Mouse (Mus musculus): ENCODE measurements around the gene Mfsd11. TPM values are rescaled to one million over a fixed set of nuclear protein-coding genes. Genes with fewer than 3 reads are reported as not detected.

Mfsd11 gene
- total and polyA plus RNA-seq, 3 experiments: 25.4 to 25.7 TPM; not detected in 1

GRCm38 (mm10) chr11:116885275-116886151 is 33.3 kb downstream of the Mfsd11 start:
- Histone ChIP-seq H3K9me3 (replicated peaks; ENCODE audit: insufficient read depth, low read length) (no peaks in the 10 kb centered on the region), H3K79me2 (ENCODE audit: control insufficient read depth, insufficient read depth, low read length, poor library complexity) (no peaks in the 10 kb centered on the region), H3K27me3 (ENCODE audit: control insufficient read depth in 1 of 2, insufficient read depth in 2 of 2, low read length in 2 of 2) (peaks cover 0 to 2% of the 10 kb centered on the region in 2 experiments; a peak in 1 of 4 replicates), H3K9ac (ENCODE audit: control insufficient read depth, low read depth, low read length, poor library complexity, severe bottlenecking) (no peak overlapping the region), H3K4me3 (ENCODE audit: control insufficient read depth in 1 of 2, insufficient read depth in 1 of 2, low read depth in 2 of 2, low read length in 2 of 2) (no peak overlapping the region), H3K36me3 (ENCODE audit: control insufficient read depth in 1 of 2, insufficient read depth in 2 of 2, low read length in 2 of 2) (no peaks in the 10 kb centered on the region), H3K27ac (ENCODE audit: control insufficient read depth, low read depth, low read length) (no peak overlapping the region), H3K4me1 (ENCODE audit: control insufficient read depth in 1 of 2, insufficient read depth in 2 of 2, low read length in 2 of 2) (no peaks in the 10 kb centered on the region)
- DNase-seq (ENCODE audit: low read depth, low spot score): peak; percentile 88
- TF ChIP-seq USF1 (IDR thresholded peaks at IDR 0.05; ENCODE audit: low read depth, low read length): peak; percentile 70
- TF ChIP-seq TBP (IDR thresholded peaks at IDR 0.05; ENCODE audit: low read depth, low read length): peak; percentile 18; the same call in 1 of the 2 replicates
- TF ChIP-seq RAD21 (IDR thresholded peaks at IDR 0.05; ENCODE audit: low read depth, low read length): peak; percentile 97
- TF ChIP-seq SMC3 (IDR thresholded peaks at IDR 0.05; ENCODE audit: low read depth, low read length): peak; percentile 99
- TF ChIP-seq ZC3H11A (IDR thresholded peaks at IDR 0.05; ENCODE audit: low read depth, low read length): peak; percentile 96
- TF ChIP-seq CTCF (IDR thresholded peaks at IDR 0.05 in 2 of 3, conservative IDR thresholded peaks at IDR 0.05 in 1 of 3; ENCODE audit: control insufficient read depth in 1 of 3, insufficient read depth in 1 of 3, low read depth in 2 of 3, low read length in 3 of 3, poor library complexity in 1 of 3, severe bottlenecking in 1 of 3): peak; percentile 90 to 99 (median 94)
- peak; percentile 45; the same call in 1 of the 2 replicates for TF ChIP-seq SIN3A (IDR thresholded peaks at IDR 0.05; ENCODE audit: low read length)
- TF ChIP-seq ZMIZ1 (IDR thresholded peaks at IDR 0.05; ENCODE audit: low read depth, low read length): no peak
- TF ChIP-seq POLR2AphosphoS2 (IDR thresholded peaks at IDR 0.05; ENCODE audit: low read length): no peak
- TF ChIP-seq POLR2AphosphoS5 (IDR thresholded peaks at IDR 0.05; ENCODE audit: borderline replicate concordance, low read depth, low read length): no peak
- TF ChIP-seq MEF2A (IDR thresholded peaks at IDR 0.05; ENCODE audit: extremely low read depth, insufficient replicate concordance, low read depth, low read length, poor library complexity, severe bottlenecking): no peak

- H3K9ac ChIP-seq (ENCODE audit: control insufficient read depth, low read depth, low read length, poor library complexity, severe bottlenecking): no peak overlapping the region
- no peaks in the 10 kb centered on the region for H3K9me3 ChIP-seq (replicated peaks; ENCODE audit: insufficient read depth, low read length)
- no peak for DNase-seq (ENCODE audit: low read depth, low spot score)
- H3K4me1 ChIP-seq (ENCODE audit: control insufficient read depth in 1 of 2, insufficient read depth in 2 of 2, low read length in 2 of 2): no peaks in the 10 kb centered on the region
- no peak overlapping the region for H3K4me3 ChIP-seq (ENCODE audit: control insufficient read depth in 1 of 2, insufficient read depth in 1 of 2, low read depth in 2 of 2, low read length in 2 of 2)
- H3K36me3 ChIP-seq (ENCODE audit: control insufficient read depth in 1 of 2, insufficient read depth in 2 of 2, low read length in 2 of 2): no peaks in the 10 kb centered on the region
- H3K27me3 ChIP-seq (ENCODE audit: control insufficient read depth in 1 of 2, insufficient read depth in 2 of 2, low read length in 2 of 2): peaks cover 0 to 2% of the 10 kb centered on the region in 2 experiments; a peak in 2 of 4 replicates
- H3K27ac ChIP-seq (ENCODE audit: control insufficient read depth, low read depth, low read length): no peak overlapping the region
- TF ChIP-seq POLR2AphosphoS5 (IDR thresholded peaks at IDR 0.05; ENCODE audit: borderline replicate concordance, low read depth, low read length) (no peak), POLR2A (IDR thresholded peaks at IDR 0.05; ENCODE audit: control insufficient read depth in 1 of 2, insufficient read depth in 1 of 2, low read depth in 1 of 2, low read length in 2 of 2, poor library complexity in 1 of 2) (no peak), SMC3 (IDR thresholded peaks at IDR 0.05; ENCODE audit: low read depth, low read length) (no peak), GATA1 (IDR thresholded peaks at IDR 0.05; ENCODE audit: low read depth, low read length) (no peak), E2F4 (IDR thresholded peaks at IDR 0.05; ENCODE audit: borderline replicate concordance, low read depth, low read length) (no peak), CHD1 (IDR thresholded peaks at IDR 0.05; ENCODE audit: low read depth, low read length) (no peak), CHD2 (IDR thresholded peaks at IDR 0.05; ENCODE audit: low read length) (no peak), ZNF384 (IDR thresholded peaks at IDR 0.05; ENCODE audit: low read depth, low read length) (no peak), TCF12 (IDR thresholded peaks at IDR 0.05; ENCODE audit: low read depth, low read length) (no peak), SIN3A (IDR thresholded peaks at IDR 0.05; ENCODE audit: low read length) (no peak)
- H3K79me2 ChIP-seq (ENCODE audit: control insufficient read depth, insufficient read depth, low read length, poor library complexity): no peaks in the 10 kb centered on the region
These were observed 34.9 kb downstream of the Mfsd11 start for GRCm38 (mm10) chr11:116887136-116887535.
